Mouse (Mus musculus): Measurements from ENCODE around the gene 4930539E08Rik. TPM values are rescaled to one million over a fixed set of nuclear protein-coding genes. Genes with fewer than 3 reads are reported as not detected.

4930539E08Rik gene
- 10 to 100 TPM in 1 of 2 experiments, 1 to 10 TPM in 1; 8.3 to 12.4 TPM for total RNA-seq (2021)
- long read RNA-seq, experiment 1, partial matches to known transcripts, result 2 of 12 reads
- long read RNA-seq, experiment 1, other reads (novel, unspliced or antisense), result 10 of 12 reads
- long read RNA-seq, experiment 2, partial matches to known transcripts, result 4 of 10 reads
- long read RNA-seq, experiment 2, other reads (novel, unspliced or antisense), result 6 of 10 reads

GRCm38 (mm10) chr17:28915060-28915628 lies at the start of gene 4930539E08Rik:
TSS of gene 4930539E08Rik (minus strand) at chr17:28915324.
- no peak for DNase-seq (ENCODE audit: low spot score in 2 of 2)
- intact Hi-C loops (cut with DNase I), result no loop called here

GRCm38 (mm10) chr17:28961596-28961995 lies 46.5 kb upstream of the 4930539E08Rik start:
- no peak for DNase-seq (ENCODE audit: low spot score in 2 of 2)
- intact Hi-C loops (cut with DNase I), result no loop called here

- no peak for DNase-seq (ENCODE audit: low spot score in 2 of 2)
- intact Hi-C loops (cut with DNase I), result no loop called here
Measured at GRCm38 (mm10) chr17:28960597-28960996, 45.5 kb upstream of the 4930539E08Rik start.

- intact Hi-C loops (cut with DNase I), result no loop called here
- no peak for DNase-seq (ENCODE audit: low spot score in 2 of 2)
Measured at GRCm38 (mm10) chr17:28954416-28954815, 39.3 kb upstream of the 4930539E08Rik start.

GRCm38 (mm10) chr17:28953251-28953650 lies 38.1 kb upstream of the 4930539E08Rik start:
- no peak for DNase-seq (ENCODE audit: low spot score in 2 of 2)
- intact Hi-C loops (cut with DNase I), result no loop called here

GRCm38 (mm10) chr17:28951831-28952799 lies 37.0 kb upstream of the 4930539E08Rik start, which contains the start of gene Kctd20:
TSS of gene Kctd20 (plus strand) at chr17:28951950.
- DNase-seq (ENCODE audit: low spot score in 2 of 2), result peak; percentile 86 to 89
- intact Hi-C loops (cut with DNase I), result no loop called here

GRCm38 (mm10) chr17:28950751-28951150 lies 35.6 kb upstream of the 4930539E08Rik start:
- DNase-seq (ENCODE audit: low spot score in 2 of 2), result no peak
- intact Hi-C loops (cut with DNase I), result no loop called here

GRCm38 (mm10) chr17:28948661-28949060 lies 33.5 kb upstream of the 4930539E08Rik start:
- DNase-seq (ENCODE audit: low spot score in 2 of 2), result no peak
- intact Hi-C loops (cut with DNase I), result no loop called here

GRCm38 (mm10) chr17:28947011-28947939 lies 32.2 kb upstream of the 4930539E08Rik start:
- intact Hi-C loops (cut with DNase I), result no loop called here
- no peak for DNase-seq (ENCODE audit: low spot score in 2 of 2)

- DNase-seq (ENCODE audit: low spot score in 2 of 2), result no peak
- intact Hi-C loops (cut with DNase I), result no loop called here
Measured at GRCm38 (mm10) chr17:28944481-28944880, 29.4 kb upstream of the 4930539E08Rik start.

GRCm38 (mm10) chr17:28943740-28944139 lies 28.6 kb upstream of the 4930539E08Rik start, which contains the start of gene Pxt1:
TSS of gene Pxt1 (minus strand) at chr17:28943840.
- no peak for DNase-seq (ENCODE audit: low spot score in 2 of 2)
- intact Hi-C loops (cut with DNase I), result no loop called here

- DNase-seq (ENCODE audit: low spot score in 2 of 2), result no peak
- intact Hi-C loops (cut with DNase I), result no loop called here
Measured at GRCm38 (mm10) chr17:28942101-28942500, 27.0 kb upstream of the 4930539E08Rik start.

- intact Hi-C loops (cut with DNase I), result no loop called here
- DNase-seq (ENCODE audit: low spot score in 2 of 2), result no peak
Measured at GRCm38 (mm10) chr17:28940776-28941555, 25.8 kb upstream of the 4930539E08Rik start.

- intact Hi-C loops (cut with DNase I), result no loop called here
- DNase-seq (ENCODE audit: low spot score in 2 of 2), result no peak
Measured at GRCm38 (mm10) chr17:28936622-28937345, 21.7 kb upstream of the 4930539E08Rik start.

- intact Hi-C loops (cut with DNase I), result no loop called here
- DNase-seq (ENCODE audit: low spot score in 2 of 2), result no peak
Measured at GRCm38 (mm10) chr17:28936133-28936532, 21.0 kb upstream of the 4930539E08Rik start.

GRCm38 (mm10) chr17:28934120-28934916 lies 19.2 kb upstream of the 4930539E08Rik start:
- no peak for DNase-seq (ENCODE audit: low spot score in 2 of 2)
- intact Hi-C loops (cut with DNase I), result no loop called here

GRCm38 (mm10) chr17:28932274-28932673 lies 17.1 kb upstream of the 4930539E08Rik start:
- no peak for DNase-seq (ENCODE audit: low spot score in 2 of 2)
- intact Hi-C loops (cut with DNase I), result no loop called here
